Mouse (Mus musculus): Measurements from ENCODE around the gene Lrmda. TPM values are rescaled to one million over a fixed set of nuclear protein-coding genes. Genes with fewer than 3 reads are reported as not detected.

Lrmda gene
- polyA plus RNA-seq, 1 experiment from 2014 or later: 0.60 TPM

DNA sequence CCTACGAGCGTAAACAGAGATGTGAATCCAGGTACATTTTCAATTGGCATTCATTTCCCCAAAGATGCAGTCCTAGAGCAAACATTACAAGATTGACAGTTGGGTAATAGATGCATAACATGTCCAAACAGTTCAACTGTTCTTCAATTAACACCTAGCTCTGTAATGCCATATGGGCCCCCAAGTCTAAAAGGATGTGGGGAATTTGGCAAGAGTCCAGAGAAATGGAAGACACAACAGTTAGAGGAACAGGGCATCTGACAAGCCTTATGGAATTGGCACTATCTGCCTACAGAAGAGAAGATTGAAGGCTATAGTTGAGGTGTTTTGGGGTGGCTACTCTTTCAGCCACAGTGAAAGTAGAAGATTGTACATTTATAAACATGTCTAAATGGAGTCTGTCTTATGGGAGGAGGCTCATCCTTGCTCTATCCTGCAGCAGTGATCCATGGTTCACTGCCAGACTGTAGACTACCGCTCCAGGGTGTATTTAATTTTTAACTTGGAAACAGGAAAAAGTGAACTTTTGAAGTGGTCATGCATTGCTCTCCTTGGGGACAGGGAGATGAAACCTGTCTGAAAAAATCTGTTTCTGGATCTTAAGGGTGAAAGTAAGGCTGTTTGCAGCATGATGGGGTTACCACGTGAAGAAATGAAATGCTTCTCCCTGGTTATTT is 245.9 kb downstream of the Lrmda start:
- Histone ChIP-seq H3K9me3 (no peaks in the 10 kb centered on the region), H3K4me3 (no peak overlapping the region), H3K9ac (no peak overlapping the region), H3K4me1 (no peaks in the 10 kb centered on the region), H3K36me3 (no peaks in the 10 kb centered on the region), H3K4me2 (no peak overlapping the region), H3K27me3 (replicated peaks) (no peaks in the 10 kb centered on the region), H3K27ac (replicated peaks) (no peak overlapping the region)
- WGBS: 82% methylated on average over 4 of the region's 4 CpGs
- no peak for ATAC-seq (ENCODE audit: extremely low read depth, insufficient number of reproducible peaks, low FRiP score, low TSS enrichment)

DNA sequence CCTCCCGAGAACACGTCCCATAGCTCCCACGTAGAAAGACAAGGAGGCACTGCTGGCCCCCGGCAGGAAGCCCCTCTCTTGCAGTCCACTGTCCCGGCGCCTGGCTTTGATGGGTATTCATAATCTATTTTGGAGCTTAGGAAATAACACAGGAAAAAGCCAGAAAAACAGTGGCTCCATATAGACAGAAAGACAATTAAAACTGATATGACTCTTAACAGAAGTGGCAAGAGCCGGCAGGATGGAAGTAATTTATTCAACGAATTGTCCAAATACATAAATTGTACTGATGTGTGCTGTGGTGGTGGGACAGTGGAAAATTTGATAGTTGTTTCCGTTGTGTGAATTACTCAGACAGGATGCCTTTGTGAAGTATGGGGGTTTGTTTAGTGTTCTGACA is 250.3 kb downstream of the Lrmda start:
- H3K27me3 ChIP-seq (replicated peaks): no peaks in the 10 kb centered on the region
- H3K27ac ChIP-seq (replicated peaks): no peak overlapping the region
- H3K9ac ChIP-seq: no peak overlapping the region
- no peaks in the 10 kb centered on the region for H3K9me3 ChIP-seq
- no peak overlapping the region for H3K4me3 ChIP-seq
- no peaks in the 10 kb centered on the region for H3K4me1 ChIP-seq
- no peaks in the 10 kb centered on the region for H3K36me3 ChIP-seq
- ATAC-seq (ENCODE audit: extremely low read depth, insufficient number of reproducible peaks, low FRiP score, low TSS enrichment): no peak
- WGBS: 68% methylated on average over 9 of the region's 9 CpGs
- H3K4me2 ChIP-seq: no peak overlapping the region

GRCm38 (mm10) chr14:22278053-22278452 is 258.5 kb downstream of the Lrmda start:
- H3K27ac ChIP-seq (replicated peaks): no peak overlapping the region
- no peak overlapping the region for H3K4me3 ChIP-seq
- H3K36me3 ChIP-seq: no peaks in the 10 kb centered on the region
- H3K9me3 ChIP-seq: no peaks in the 10 kb centered on the region
- 80% methylated on average over 5 of the region's 5 CpGs for whole genome bisulfite sequencing
- H3K4me1 ChIP-seq: no peaks in the 10 kb centered on the region
- H3K9ac ChIP-seq: no peak overlapping the region
- no peaks in the 10 kb centered on the region for H3K27me3 ChIP-seq (replicated peaks)
- no peak for ATAC-seq (ENCODE audit: extremely low read depth, insufficient number of reproducible peaks, low FRiP score, low TSS enrichment)
- no peak overlapping the region for H3K4me2 ChIP-seq

GRCm38 (mm10) chr14:22279591-22279990 is 260.1 kb downstream of the Lrmda start:
- ATAC-seq (ENCODE audit: extremely low read depth, insufficient number of reproducible peaks, low FRiP score, low TSS enrichment): no peak
- H3K4me2 ChIP-seq: no peak overlapping the region
- no peaks in the 10 kb centered on the region for H3K36me3 ChIP-seq
- 62% methylated on average over 4 of the region's 4 CpGs for WGBS
- no peaks in the 10 kb centered on the region for H3K27me3 ChIP-seq (replicated peaks)
- H3K9me3 ChIP-seq: no peaks in the 10 kb centered on the region
- no peak overlapping the region for H3K27ac ChIP-seq (replicated peaks)
- H3K4me1 ChIP-seq: no peaks in the 10 kb centered on the region
- no peak overlapping the region for H3K9ac ChIP-seq
- no peak overlapping the region for H3K4me3 ChIP-seq

DNA sequence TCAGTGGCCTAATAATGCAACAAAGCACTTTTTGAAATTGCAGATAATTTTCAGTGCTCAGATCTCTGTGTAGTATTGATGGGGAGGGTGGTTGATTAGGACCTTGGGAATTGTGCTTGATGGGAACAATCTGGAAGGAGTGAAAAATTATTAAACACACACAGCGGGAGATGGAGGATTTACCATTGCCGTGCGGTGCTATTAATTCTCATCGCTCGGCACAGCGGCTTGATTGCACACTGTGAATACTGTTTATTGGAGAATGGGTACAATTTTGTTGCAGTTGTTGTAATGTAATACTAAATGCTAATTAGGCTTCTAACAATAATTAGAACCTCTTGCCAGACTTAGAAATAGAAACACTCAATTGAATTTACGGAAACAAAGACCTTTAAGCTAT is 262.1 kb downstream of the Lrmda start:
- WGBS: 84% methylated on average over 7 of the region's 7 CpGs

GRCm38 (mm10) chr14:22282847-22283246 is 263.3 kb downstream of the Lrmda start:
- 65% methylated on average over 6 of the region's 6 CpGs for WGBS
- H3K4me2 ChIP-seq: no peak overlapping the region
- H3K4me1 ChIP-seq: 0 out of 2 replicates have a peak, but pooled peaks cover under 1% of the 10 kb centered on the region
- H3K9me3 ChIP-seq: no peaks in the 10 kb centered on the region
- ATAC-seq (ENCODE audit: extremely low read depth, insufficient number of reproducible peaks, low FRiP score, low TSS enrichment): no peak
- no peak overlapping the region for H3K9ac ChIP-seq
- H3K27me3 ChIP-seq (replicated peaks): no peaks in the 10 kb centered on the region
- H3K36me3 ChIP-seq: no peaks in the 10 kb centered on the region
- H3K27ac ChIP-seq (replicated peaks): no peak overlapping the region
- no peak overlapping the region for H3K4me3 ChIP-seq

More for the DNA sequence above, 262.1 kb downstream of the Lrmda start:
- H3K4me3 ChIP-seq: no peak overlapping the region
- H3K9me3 ChIP-seq: no peaks in the 10 kb centered on the region
- no peak for ATAC-seq (ENCODE audit: extremely low read depth, insufficient number of reproducible peaks, low FRiP score, low TSS enrichment)
- H3K27me3 ChIP-seq (replicated peaks): no peaks in the 10 kb centered on the region
- no peak overlapping the region for H3K9ac ChIP-seq
- no peak overlapping the region for H3K4me2 ChIP-seq
- H3K36me3 ChIP-seq: no peaks in the 10 kb centered on the region
- no peak overlapping the region for H3K27ac ChIP-seq (replicated peaks)
- no peaks in the 10 kb centered on the region for H3K4me1 ChIP-seq

GRCm38 (mm10) chr14:22283722-22284121 is 264.2 kb downstream of the Lrmda start:
- H3K36me3 ChIP-seq: no peaks in the 10 kb centered on the region
- no peak for ATAC-seq (ENCODE audit: extremely low read depth, insufficient number of reproducible peaks, low FRiP score, low TSS enrichment)
- H3K27me3 ChIP-seq (replicated peaks): no peaks in the 10 kb centered on the region
- H3K9me3 ChIP-seq: no peaks in the 10 kb centered on the region
- H3K4me3 ChIP-seq: no peak overlapping the region
- H3K9ac ChIP-seq: no peak overlapping the region
- no peak overlapping the region for H3K27ac ChIP-seq (replicated peaks)
- whole genome bisulfite sequencing: 86% methylated on average over 2 of the region's 2 CpGs
- H3K4me1 ChIP-seq: 0 out of 2 replicates have a peak, but pooled peaks cover 4% of the 10 kb centered on the region
- H3K4me2 ChIP-seq: no peak overlapping the region

DNA sequence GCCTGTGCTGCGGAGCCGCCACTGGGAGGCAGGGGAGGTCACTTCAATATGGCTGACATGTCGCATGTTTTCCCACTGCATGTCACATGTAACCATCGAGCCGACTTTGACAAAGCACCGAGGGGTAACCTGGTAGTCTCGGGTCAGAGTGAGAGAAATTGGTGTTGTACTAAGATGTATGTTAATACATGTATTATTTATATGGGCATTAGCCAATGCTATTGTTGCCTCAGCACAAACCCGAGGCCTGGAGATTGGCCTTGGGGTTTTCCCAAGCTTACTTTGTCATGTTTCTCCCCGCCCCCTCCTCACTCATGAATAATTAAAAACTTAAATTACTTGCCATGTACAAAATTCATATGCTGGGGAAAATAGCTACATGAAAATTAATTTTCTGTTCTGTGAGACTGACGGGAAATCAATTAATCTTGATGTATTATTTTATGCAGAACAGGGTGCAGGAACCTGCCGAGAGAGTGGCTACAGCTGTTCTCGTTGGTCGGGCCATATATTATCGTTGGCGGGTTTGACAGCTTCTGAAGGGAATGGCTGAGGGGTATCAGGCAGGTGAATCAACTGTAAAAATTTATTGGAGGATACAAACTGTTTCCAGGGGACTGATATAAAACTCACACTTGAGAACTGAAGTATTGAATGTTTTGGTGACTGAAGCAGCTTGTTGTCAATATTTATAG is 265.5 kb downstream of the Lrmda start:
- Histone ChIP-seq H3K9ac (no peak overlapping the region), H3K27me3 (replicated peaks) (no peaks in the 10 kb centered on the region), H3K9me3 (no peaks in the 10 kb centered on the region), H3K4me3 (no peak overlapping the region), H3K4me1 (0 out of 2 replicates have a peak, but pooled peaks cover 4% of the 10 kb centered on the region), H3K36me3 (no peaks in the 10 kb centered on the region), H3K27ac (replicated peaks) (no peak overlapping the region), H3K4me2 (no peak overlapping the region)
- ATAC-seq (ENCODE audit: extremely low read depth, insufficient number of reproducible peaks, low FRiP score, low TSS enrichment): no peak
- 84% methylated on average over 15 of the region's 15 CpGs for whole genome bisulfite sequencing

DNA sequence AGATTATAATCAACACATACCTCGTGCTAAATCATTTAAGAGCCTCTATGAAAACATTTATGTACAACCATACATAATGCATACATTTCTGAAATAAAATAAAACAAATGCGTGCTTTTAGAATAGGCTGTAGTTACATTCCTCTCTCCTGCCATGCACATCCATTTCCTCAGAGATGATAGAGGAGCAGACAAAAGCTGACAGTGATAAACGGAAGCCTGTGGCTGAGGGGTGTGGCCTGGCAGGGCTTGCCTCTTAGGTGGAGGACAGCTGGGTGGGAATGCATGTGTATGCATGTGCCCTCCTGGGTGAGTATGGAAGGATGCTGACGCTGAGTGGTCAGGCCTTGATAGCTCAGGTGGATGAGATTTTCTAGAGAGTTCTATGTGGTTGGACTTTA is 266.3 kb downstream of the Lrmda start:
- no peaks in the 10 kb centered on the region for H3K27me3 ChIP-seq (replicated peaks)
- WGBS: 62% methylated on average over 4 of the region's 4 CpGs
- 0 out of 2 replicates have a peak, but pooled peaks cover 4% of the 10 kb centered on the region for H3K4me1 ChIP-seq
- no peak overlapping the region for H3K4me2 ChIP-seq
- H3K9ac ChIP-seq: no peak overlapping the region
- H3K4me3 ChIP-seq: no peak overlapping the region
- no peaks in the 10 kb centered on the region for H3K9me3 ChIP-seq
- no peak for ATAC-seq (ENCODE audit: extremely low read depth, insufficient number of reproducible peaks, low FRiP score, low TSS enrichment)
- no peaks in the 10 kb centered on the region for H3K36me3 ChIP-seq
- no peak overlapping the region for H3K27ac ChIP-seq (replicated peaks)

- Histone ChIP-seq H3K9me3 (no peaks in the 10 kb centered on the region), H3K4me3 (no peak overlapping the region), H3K36me3 (no peaks in the 10 kb centered on the region), H3K4me2 (peak overlapping the region; percentile 4; the same call in 1 of the 2 replicates), H3K27ac (replicated peaks) (no peak overlapping the region), H3K4me1 (0 out of 2 replicates have a peak, but pooled peaks cover 4% of the 10 kb centered on the region), H3K9ac (no peak overlapping the region), H3K27me3 (replicated peaks) (no peaks in the 10 kb centered on the region)
- no peak for ATAC-seq (ENCODE audit: extremely low read depth, insufficient number of reproducible peaks, low FRiP score, low TSS enrichment)
- WGBS: 41% methylated on average over 10 of the region's 10 CpGs
Measured at GRCm38 (mm10) chr14:22288179-22288578, 268.7 kb downstream of the Lrmda start.

GRCm38 (mm10) chr14:22289380-22289922 is 269.9 kb downstream of the Lrmda start:
- no peak overlapping the region for H3K9ac ChIP-seq
- no peak overlapping the region for H3K4me2 ChIP-seq
- H3K27me3 ChIP-seq (replicated peaks): no peaks in the 10 kb centered on the region
- no peak overlapping the region for H3K27ac ChIP-seq (replicated peaks)
- ATAC-seq (ENCODE audit: extremely low read depth, insufficient number of reproducible peaks, low FRiP score, low TSS enrichment): no peak
- H3K4me3 ChIP-seq: no peak overlapping the region
- 72% methylated on average over 15 of the region's 15 CpGs for WGBS
- H3K4me1 ChIP-seq: 0 out of 2 replicates have a peak, but pooled peaks cover 4% of the 10 kb centered on the region
- H3K9me3 ChIP-seq: no peaks in the 10 kb centered on the region
- H3K36me3 ChIP-seq: no peaks in the 10 kb centered on the region
